Mouse (Mus musculus) brain, embryonic 14.5 days (tissue): ENCODE measurements around the gene Gm21312.
"Not testable (repeated sequence)": the region's sequence is repeated elsewhere in the genome, so short reads cannot be mapped to it uniquely, and the experiment has no call there.

ENCODE experiments used
- CTCF ChIP-seq: fragments of 200-500 bp; IDR thresholded peaks from 2 replicates; pipeline ENCODE4 v1.5.1; 2012; ENCODE audit warnings: inconsistent platforms, mild to moderate bottlenecking, moderate library complexity, borderline replicate concordance; ENCODE audit not compliant: insufficient read depth, insufficient read length; ENCODE audit errors: extremely low read depth
- POLR2A ChIP-seq: fragments of 200-500 bp; IDR thresholded peaks from 2 replicates; pipeline ENCODE4 v1.6.1; 2012; ENCODE audit warnings: mild to moderate bottlenecking, inconsistent platforms, borderline replicate concordance; ENCODE audit not compliant: poor library complexity, insufficient read depth, insufficient read length, severe bottlenecking; ENCODE audit errors: extremely low read depth

DNA sequence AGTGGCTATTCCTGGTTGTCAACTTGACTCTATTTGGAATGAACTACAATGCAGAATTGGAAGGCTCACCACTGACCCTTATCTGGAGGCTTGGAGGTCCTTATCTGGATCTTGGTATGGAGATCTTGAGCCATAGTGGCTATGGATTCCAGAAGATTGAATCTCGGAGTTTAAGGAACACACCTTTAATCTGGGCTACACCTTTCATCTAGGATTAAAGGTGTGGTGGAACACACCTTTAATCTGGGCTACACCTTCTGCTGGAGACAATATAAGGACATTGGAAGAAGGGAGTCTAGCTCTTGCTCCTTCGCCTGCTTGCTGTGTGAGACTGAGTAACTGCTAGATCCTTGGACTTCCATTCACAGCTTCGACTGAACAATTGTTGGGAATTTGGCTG lies 8.4 kb downstream of the Gm21312 start, which contains the start of gene Gm20765:
- not testable (repeated sequence) for TF ChIP-seq POLR2A, CTCF
